Mouse (Mus musculus) midbrain, postnatal 0 days (tissue): Measurements from ENCODE around the gene Scarf2. TPM values are rescaled to one million over a fixed set of nuclear protein-coding genes. Genes with fewer than 3 reads are reported as not detected.

Source experiments
- ATAC-seq: fragments of 200-750 bp; cut with Nextera tagmentation; 2 replicates; pipeline ENCODE4 v1.8.0; 2017; ENCODE audit warnings: moderate number of reproducible peaks, mild to moderate bottlenecking, moderate TSS enrichment, moderate library complexity; ENCODE audit not compliant: low FRiP score
- DNase-seq: peaks from one replicate; pipeline ENCODE4 v3.0.0-alpha.2; 2015; ENCODE audit warnings: low spot score
- H3K27ac ChIP-seq: fragments of 300-500 bp; sonication (generic); 2 replicates; pipeline ENCODE4 v1.5.1; 2014; ENCODE audit warnings: low read depth, mild to moderate bottlenecking, low read length, mixed read lengths
- H3K27me3 ChIP-seq: fragments of 300-500 bp; sonication (generic); 2 replicates; pipeline ENCODE4 v1.6.1; 2014; ENCODE audit warnings: low read length, control low read depth, mixed read lengths; ENCODE audit not compliant: insufficient read depth
- H3K36me3 ChIP-seq: fragments of 300-500 bp; sonication (generic); 2 replicates; pipeline ENCODE4 v1.6.1; 2014; ENCODE audit warnings: low read length, control low read depth, mixed read lengths; ENCODE audit not compliant: insufficient read depth
- H3K4me1 ChIP-seq: fragments of 300-500 bp; sonication (generic); 2 replicates; pipeline ENCODE4 v1.6.1; 2014; ENCODE audit warnings: mild to moderate bottlenecking, control low read depth, antibody characterized with exemption, low read length, mixed read lengths; ENCODE audit not compliant: insufficient read depth
- H3K4me2 ChIP-seq: fragments of 300-500 bp; sonication (generic); 2 replicates; pipeline ENCODE4 v1.6.1; 2014; ENCODE audit warnings: low read depth, mild to moderate bottlenecking, low read length, mixed read lengths; ENCODE audit not compliant: poor library complexity, severe bottlenecking
- H3K4me3 ChIP-seq: fragments of 300-500 bp; sonication (generic); 2 replicates; pipeline ENCODE4 v1.5.1; 2014; ENCODE audit warnings: low read depth, mild to moderate bottlenecking, low read length, moderate library complexity
- H3K9ac ChIP-seq: fragments of 300-500 bp; sonication (generic); replicated peaks from 2 replicates; pipeline ENCODE4 v1.6.1; 2014; ENCODE audit warnings: mild to moderate bottlenecking, low read length, moderate library complexity, mixed read lengths; ENCODE audit not compliant: poor library complexity, severe bottlenecking
- H3K9me3 ChIP-seq: fragments of 300-500 bp; sonication (generic); 2 replicates; pipeline ENCODE4 v1.6.1; 2016; ENCODE audit warnings: low read length, control low read depth
- CTCF ChIP-seq: IDR thresholded peaks from 2 replicates; pipeline ENCODE4 v1.5.1; 2016; ENCODE audit warnings: antibody characterized with exemption, mild to moderate bottlenecking
- WGBS: fragments of 180-500 bp; shearing (Covaris S2); extraction: QIAGEN DNeasy Blood & Tissue Kit; methylation state at CpG from one replicate; pipeline ENCODE4 v1.1.7; 2014; 5-methylcytosine and 5-hydroxymethylcytosine counted together
- polyA plus RNA-seq: library from polyadenylated mRNA; unstranded; fragments of >200 nt; fragmentation: Nextera tagmentation; extraction: Ambion mirVana; gene quantifications from 2 replicates; pipeline ENCODE4 v1.2.1, GENCODE M21; 2015
- total RNA-seq: library from RNA; depleted of rRNA; stranded (reverse); fragments of >200 nt; gene quantifications from 2 replicates; pipeline ENCODE4 v1.2.3, GENCODE M21; 2014; rRNA removed

Scarf2 gene
- total RNA-seq (8.5 and 12.6 TPM in 2 replicates), polyA plus RNA-seq (2.1 and 2.4 TPM in 2 replicates)

GRCm38 (mm10) chr16:17796971-17797811 is at the start of gene Scarf2:
Scarf2 (plus strand) TSS chr16:17797282.
- no peak for TF ChIP-seq CTCF
- WGBS, result 1% methylated on average over 67 of the region's 81 CpGs
- no peak within 1 kb of the TSS for H3K27ac ChIP-seq
- peaks cover 4% of the 10 kb centered on the region; the same call in 1 of the 2 replicates for H3K36me3 ChIP-seq
- peak within 1 kb of the TSS; percentile 97 for H3K4me2 ChIP-seq
- peak within 1 kb of the TSS; percentile 52 for H3K9ac ChIP-seq
- H3K27me3 ChIP-seq, result peaks cover 58% of the 10 kb centered on the region
- H3K4me3 ChIP-seq, result peak within 1 kb of the TSS; percentile 50
- H3K9me3 ChIP-seq, result no peaks in the 10 kb centered on the region
- ATAC-seq, result peak; percentile 27; the same call in 1 of the 2 replicates
- H3K4me1 ChIP-seq, result peaks cover 3% of the 10 kb centered on the region; the same call in 1 of the 2 replicates
- DNase-seq, result no peak

DNA sequence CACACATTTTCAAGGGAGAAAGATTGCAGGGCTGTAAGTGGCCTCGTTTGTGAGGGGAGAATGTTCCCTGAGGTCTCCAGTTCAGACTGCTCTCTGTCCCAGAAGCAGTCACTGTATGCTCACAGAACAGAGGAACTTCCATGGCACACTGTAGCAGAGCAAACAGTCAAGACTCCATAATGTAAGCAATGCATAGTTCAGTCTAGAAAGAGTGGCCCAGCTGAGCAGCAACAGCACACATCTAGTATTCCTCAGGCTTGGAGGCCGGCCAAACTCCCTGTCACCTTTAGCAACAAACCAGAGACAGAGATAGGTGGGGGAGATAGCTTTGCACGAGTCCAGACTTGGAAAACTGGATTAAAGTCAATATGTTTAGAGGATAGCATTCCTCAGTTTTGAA is 44.1 kb upstream of the Scarf2 start:
- Histone ChIP-seq H3K36me3 (no peaks in the 10 kb centered on the region), H3K9me3 (no peaks in the 10 kb centered on the region), H3K27me3 (no peaks in the 10 kb centered on the region), H3K4me2 (no peak overlapping the region), H3K27ac (no peak overlapping the region), H3K4me1 (no peaks in the 10 kb centered on the region), H3K4me3 (no peak overlapping the region), H3K9ac (no peak overlapping the region)
- no peak for TF ChIP-seq CTCF
- WGBS, result 37% methylated on average over 3 of the region's 3 CpGs
- DNase-seq, result no peak
- ATAC-seq, result no peak

GRCm38 (mm10) chr16:17753686-17754085 is 43.4 kb upstream of the Scarf2 start:
- no peak overlapping the region for H3K4me2 ChIP-seq
- 46% methylated on average over 1 of the region's 1 CpGs for WGBS
- no peak overlapping the region for H3K4me3 ChIP-seq
- H3K9me3 ChIP-seq, result no peaks in the 10 kb centered on the region
- H3K36me3 ChIP-seq, result no peaks in the 10 kb centered on the region
- TF ChIP-seq CTCF, result no peak
- ATAC-seq, result no peak
- H3K27ac ChIP-seq, result no peak overlapping the region
- DNase-seq, result no peak
- no peak overlapping the region for H3K9ac ChIP-seq
- H3K27me3 ChIP-seq, result no peaks in the 10 kb centered on the region
- H3K4me1 ChIP-seq, result peaks cover under 1% of the 10 kb centered on the region; the same call in 1 of the 2 replicates

DNA sequence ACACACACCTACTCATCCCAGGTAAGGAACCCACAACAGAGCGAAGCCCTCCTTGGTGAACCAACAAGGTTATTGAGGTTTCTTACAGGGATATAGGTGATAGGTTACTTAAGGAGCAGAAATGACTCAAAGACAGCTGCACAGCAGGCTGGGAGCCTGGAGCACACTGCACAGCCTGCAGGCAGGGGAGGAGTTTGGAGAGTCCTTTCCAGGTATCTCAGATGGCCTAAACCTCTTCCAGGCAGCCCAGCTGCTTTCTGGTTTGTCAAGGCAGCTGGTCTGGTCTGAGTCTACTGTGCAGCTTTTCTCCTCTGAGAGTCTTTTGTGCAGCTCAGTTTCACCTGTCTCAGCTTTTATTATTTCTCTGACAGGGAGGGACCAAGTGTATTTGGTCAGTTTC is 39.3 kb upstream of the Scarf2 start:
- no peak for ATAC-seq
- no peak overlapping the region for H3K9ac ChIP-seq
- DNase-seq, result no peak
- H3K4me1 ChIP-seq, result peaks cover 15% of the 10 kb centered on the region
- H3K27me3 ChIP-seq, result no peaks in the 10 kb centered on the region
- no peak overlapping the region for H3K4me2 ChIP-seq
- TF ChIP-seq CTCF, result no peak
- H3K27ac ChIP-seq, result no peak overlapping the region
- WGBS, result 95% methylated on average over 1 of the region's 1 CpGs
- H3K4me3 ChIP-seq, result no peak overlapping the region
- H3K36me3 ChIP-seq, result no peaks in the 10 kb centered on the region
- H3K9me3 ChIP-seq, result no peaks in the 10 kb centered on the region

DNA sequence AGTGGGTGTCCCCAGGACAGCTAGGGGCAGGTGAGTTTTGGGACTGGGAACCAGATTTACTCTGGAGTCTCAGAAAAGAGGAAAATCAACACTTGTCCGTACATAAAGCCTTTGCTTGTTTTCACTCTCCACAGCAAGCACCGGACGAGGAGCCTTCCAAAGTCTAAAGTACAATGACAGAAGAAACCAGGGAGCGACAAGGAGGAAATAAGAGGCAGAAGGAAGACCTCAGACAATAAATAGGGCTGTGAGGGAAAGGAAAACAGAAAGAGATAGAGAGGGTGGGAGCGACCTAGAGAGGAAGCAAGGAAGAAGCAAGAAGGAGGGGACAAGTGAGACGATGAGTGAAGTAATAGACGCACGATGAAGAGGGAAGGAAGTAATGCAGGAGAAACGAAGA is 38.2 kb upstream of the Scarf2 start:
- Histone ChIP-seq H3K4me1 (peaks cover 15% of the 10 kb centered on the region), H3K27ac (peak overlapping the region; percentile 89), H3K27me3 (no peaks in the 10 kb centered on the region), H3K4me2 (peak overlapping the region; percentile 80), H3K36me3 (no peaks in the 10 kb centered on the region), H3K9me3 (no peaks in the 10 kb centered on the region), H3K9ac (peak overlapping the region; percentile 92), H3K4me3 (peak overlapping the region; percentile 72)
- no peak for TF ChIP-seq CTCF
- DNase-seq (no peak), ATAC-seq (no peak; the same call in 1 of the 2 replicates)
- WGBS, result 48% methylated on average over 9 of the region's 9 CpGs

DNA sequence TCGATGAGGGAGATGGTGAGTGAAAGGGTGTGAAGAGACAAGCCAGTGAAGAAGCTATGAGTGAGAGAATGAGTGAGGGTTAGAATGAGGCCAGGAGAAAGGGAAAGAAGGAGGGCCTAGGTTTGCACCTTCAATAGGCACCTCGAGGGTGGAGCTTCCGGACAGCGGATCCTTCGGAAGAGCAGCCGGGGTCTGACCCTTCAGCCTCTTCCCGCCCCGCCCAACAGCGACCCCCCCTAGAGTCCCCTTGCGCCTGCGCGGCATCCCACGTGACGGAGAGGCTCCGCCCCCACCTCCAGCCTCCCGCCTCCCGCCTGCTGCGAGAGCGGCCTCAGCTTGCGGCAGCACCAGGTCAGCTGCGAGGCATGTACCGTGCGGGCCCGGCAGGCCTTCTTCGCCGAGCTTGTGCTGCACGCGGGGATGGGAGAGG is 37.7 kb upstream of the Scarf2 start, which contains the start of gene Klhl22:
Gene Klhl22, plus strand, starts transcription at position 275 of the 430 bp plus-strand sequence.
- WGBS, result under 1% methylated on average over 22 of the region's 28 CpGs
- Histone ChIP-seq H3K4me1 (peaks cover 15% of the 10 kb centered on the region), H3K4me3 (peak within 1 kb of the TSS; percentile 72), H3K4me2 (peak within 1 kb of the TSS; percentile 80), H3K9ac (peak within 1 kb of the TSS; percentile 92), H3K27me3 (no peaks in the 10 kb centered on the region), H3K9me3 (no peaks in the 10 kb centered on the region), H3K36me3 (peaks cover 2% of the 10 kb centered on the region; the same call in 1 of the 2 replicates), H3K27ac (peak within 1 kb of the TSS; percentile 89)
- DNase-seq (peak; percentile 92), ATAC-seq (peak; percentile 93)
- no peak for TF ChIP-seq CTCF
